Mouse (Mus musculus): ENCODE measurements around the gene Slx1b. TPM values are rescaled to one million over a fixed set of nuclear protein-coding genes. Genes with fewer than 3 reads are reported as not detected.

Gene Slx1b
- polyA plus RNA-seq, 1 experiment from 2014 or later: 4.8 TPM

DNA sequence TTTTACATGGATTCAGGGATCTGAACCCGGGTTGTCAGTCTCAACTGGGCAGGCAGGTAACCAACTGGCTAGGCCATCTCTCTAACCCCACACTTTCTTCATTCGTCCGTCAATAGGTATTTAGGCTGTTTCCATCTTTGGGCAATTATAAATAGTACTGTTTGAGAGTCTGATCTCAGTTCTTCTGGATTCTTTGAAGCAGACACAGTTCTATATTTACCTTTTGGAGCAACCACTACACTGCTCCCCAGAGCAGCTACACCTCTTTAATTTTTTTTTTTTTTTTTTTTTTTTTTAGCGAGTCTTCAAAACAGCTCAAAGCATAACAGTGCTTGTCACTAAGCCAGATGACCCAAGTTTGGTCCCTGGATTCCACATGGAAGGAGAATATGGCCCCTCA, 20.1 kb upstream of the Slx1b start:
- TF ChIP-seq CTCF (IDR thresholded peaks at IDR 0.05; ENCODE audit: low read depth): no peak
- Histone ChIP-seq H3K9ac (ENCODE audit: low read depth, low read length) (no peak overlapping the region), H3K36me3 (ENCODE audit: control insufficient read depth, insufficient read depth) (no peaks in the 10 kb centered on the region), H3K4me3 (ENCODE audit: low read depth, low read length) (no peak overlapping the region), H3K9me3 (ENCODE audit: control insufficient read depth) (no peaks in the 10 kb centered on the region), H3K4me2 (replicated peaks; ENCODE audit: low read depth) (no peak overlapping the region), H3K4me1 (replicated peaks; ENCODE audit: control insufficient read depth, insufficient read depth, low read length) (no peaks in the 10 kb centered on the region), H3K27me3 (replicated peaks; ENCODE audit: control insufficient read depth, insufficient read depth, low read length) (no peaks in the 10 kb centered on the region), H3K27ac (ENCODE audit: low read depth, low read length) (no peak overlapping the region)
- whole genome bisulfite sequencing: 85% methylated on average over 4 of the region's 4 CpGs
- ATAC-seq: no peak

DNA sequence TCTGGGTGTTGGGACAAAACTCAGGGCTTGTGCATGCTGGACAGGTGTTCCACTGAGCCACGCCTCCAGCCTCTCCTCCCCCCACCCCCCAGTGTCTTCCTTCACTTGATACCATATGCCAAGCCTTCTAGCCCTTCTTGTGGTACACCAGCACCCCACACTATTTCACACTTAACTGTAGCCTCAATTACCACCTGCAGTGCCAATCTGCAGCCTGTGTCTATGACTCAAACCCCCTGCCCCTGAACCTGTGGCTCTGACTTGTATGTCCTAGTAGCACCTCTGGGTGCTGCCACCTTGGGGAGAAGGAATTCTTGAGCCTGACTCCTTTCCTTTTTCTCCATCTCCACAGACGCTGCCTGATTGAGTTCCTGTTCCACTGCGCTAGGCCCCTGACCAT, 16.3 kb upstream of the Slx1b start:
- Histone ChIP-seq H3K4me2 (replicated peaks; ENCODE audit: low read depth) (no peak overlapping the region), H3K9ac (ENCODE audit: low read depth, low read length) (no peak overlapping the region), H3K4me1 (replicated peaks; ENCODE audit: control insufficient read depth, insufficient read depth, low read length) (no peaks in the 10 kb centered on the region), H3K9me3 (ENCODE audit: control insufficient read depth) (no peaks in the 10 kb centered on the region), H3K36me3 (ENCODE audit: control insufficient read depth, insufficient read depth) (no peaks in the 10 kb centered on the region), H3K27me3 (replicated peaks; ENCODE audit: control insufficient read depth, insufficient read depth, low read length) (no peaks in the 10 kb centered on the region), H3K4me3 (ENCODE audit: low read depth, low read length) (no peak overlapping the region), H3K27ac (ENCODE audit: low read depth, low read length) (no peak overlapping the region)
- TF ChIP-seq CTCF (IDR thresholded peaks at IDR 0.05; ENCODE audit: low read depth): no peak
- 79% methylated on average over 3 of the region's 3 CpGs for WGBS
- no peak for ATAC-seq

DNA sequence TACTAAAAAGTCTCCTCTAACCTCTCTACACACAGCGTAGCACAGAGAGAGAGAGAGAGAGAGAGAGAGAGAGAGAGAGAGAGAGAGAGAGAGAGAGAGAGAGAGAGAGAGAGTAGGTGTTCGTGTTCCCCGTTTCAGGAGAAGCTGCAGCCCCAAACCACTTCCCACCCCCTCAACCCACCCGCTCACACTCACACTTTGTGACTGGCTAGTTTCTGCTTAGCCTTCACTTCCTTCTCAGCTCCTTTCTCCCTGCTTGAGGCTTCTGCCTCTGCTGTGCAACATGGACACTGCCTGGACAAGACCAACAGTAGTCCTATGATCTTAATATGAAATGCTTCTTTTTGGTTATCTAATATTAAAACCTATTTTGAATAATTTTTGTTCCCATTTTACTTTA, 14.7 kb upstream of the Slx1b start:
- Histone ChIP-seq H3K4me2 (replicated peaks; ENCODE audit: low read depth) (no peak overlapping the region), H3K27ac (ENCODE audit: low read depth, low read length) (no peak overlapping the region), H3K9ac (ENCODE audit: low read depth, low read length) (no peak overlapping the region), H3K36me3 (ENCODE audit: control insufficient read depth, insufficient read depth) (no peaks in the 10 kb centered on the region), H3K4me1 (replicated peaks; ENCODE audit: control insufficient read depth, insufficient read depth, low read length) (no peaks in the 10 kb centered on the region), H3K27me3 (replicated peaks; ENCODE audit: control insufficient read depth, insufficient read depth, low read length) (no peaks in the 10 kb centered on the region), H3K4me3 (ENCODE audit: low read depth, low read length) (no peak overlapping the region), H3K9me3 (ENCODE audit: control insufficient read depth) (no peaks in the 10 kb centered on the region)
- no peak for ATAC-seq
- TF ChIP-seq CTCF (IDR thresholded peaks at IDR 0.05; ENCODE audit: low read depth): no peak
- WGBS: 69% methylated on average over 4 of the region's 4 CpGs

DNA sequence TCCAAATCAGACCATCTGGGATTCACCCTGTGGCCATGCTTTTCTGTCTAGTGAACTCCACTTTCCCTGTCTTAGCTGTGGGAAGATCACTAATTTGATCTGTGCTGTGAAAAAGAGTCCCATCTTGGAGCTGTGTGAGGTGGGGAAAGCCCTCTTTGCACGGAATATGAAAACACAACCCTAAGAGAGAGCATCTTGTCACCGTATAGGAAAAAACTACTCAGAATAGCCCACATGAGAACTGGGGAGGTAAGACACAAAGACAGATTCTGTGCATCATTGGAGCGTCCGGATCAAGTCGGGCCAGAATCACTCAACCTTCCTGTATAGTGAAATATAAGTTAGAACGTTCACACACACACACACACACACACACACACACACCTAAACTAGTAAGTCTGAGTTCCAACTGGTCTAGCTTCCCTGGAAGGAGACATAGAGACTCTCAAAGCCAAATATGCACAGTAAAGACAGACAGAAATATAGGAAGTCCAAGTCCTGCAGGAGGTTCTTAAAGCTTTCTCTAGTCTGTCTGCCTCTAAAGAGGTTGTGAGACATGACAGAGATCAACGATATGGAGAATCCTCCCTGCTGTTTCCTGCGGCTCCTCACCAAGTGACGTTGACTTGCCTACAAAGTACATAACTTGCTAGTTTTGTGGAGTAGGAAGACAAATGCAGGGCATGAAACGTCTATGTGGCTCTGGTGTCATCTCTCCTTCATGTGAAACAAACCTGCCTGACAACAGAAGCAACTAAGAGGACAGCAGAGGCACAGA, 12.8 kb upstream of the Slx1b start:
- Histone ChIP-seq H3K9me3 (ENCODE audit: control insufficient read depth) (no peaks in the 10 kb centered on the region), H3K27ac (ENCODE audit: low read depth, low read length) (no peak overlapping the region), H3K4me3 (ENCODE audit: low read depth, low read length) (no peak overlapping the region), H3K36me3 (ENCODE audit: control insufficient read depth, insufficient read depth) (no peaks in the 10 kb centered on the region), H3K4me1 (replicated peaks; ENCODE audit: control insufficient read depth, insufficient read depth, low read length) (no peaks in the 10 kb centered on the region), H3K9ac (ENCODE audit: low read depth, low read length) (no peak overlapping the region), H3K27me3 (replicated peaks; ENCODE audit: control insufficient read depth, insufficient read depth, low read length) (peaks cover 11% of the 10 kb centered on the region; the same call in 1 of the 2 replicates), H3K4me2 (replicated peaks; ENCODE audit: low read depth) (no peak overlapping the region)
- ATAC-seq: no peak
- TF ChIP-seq CTCF (IDR thresholded peaks at IDR 0.05; ENCODE audit: low read depth): no peak
- WGBS: 84% methylated on average over 10 of the region's 10 CpGs

DNA sequence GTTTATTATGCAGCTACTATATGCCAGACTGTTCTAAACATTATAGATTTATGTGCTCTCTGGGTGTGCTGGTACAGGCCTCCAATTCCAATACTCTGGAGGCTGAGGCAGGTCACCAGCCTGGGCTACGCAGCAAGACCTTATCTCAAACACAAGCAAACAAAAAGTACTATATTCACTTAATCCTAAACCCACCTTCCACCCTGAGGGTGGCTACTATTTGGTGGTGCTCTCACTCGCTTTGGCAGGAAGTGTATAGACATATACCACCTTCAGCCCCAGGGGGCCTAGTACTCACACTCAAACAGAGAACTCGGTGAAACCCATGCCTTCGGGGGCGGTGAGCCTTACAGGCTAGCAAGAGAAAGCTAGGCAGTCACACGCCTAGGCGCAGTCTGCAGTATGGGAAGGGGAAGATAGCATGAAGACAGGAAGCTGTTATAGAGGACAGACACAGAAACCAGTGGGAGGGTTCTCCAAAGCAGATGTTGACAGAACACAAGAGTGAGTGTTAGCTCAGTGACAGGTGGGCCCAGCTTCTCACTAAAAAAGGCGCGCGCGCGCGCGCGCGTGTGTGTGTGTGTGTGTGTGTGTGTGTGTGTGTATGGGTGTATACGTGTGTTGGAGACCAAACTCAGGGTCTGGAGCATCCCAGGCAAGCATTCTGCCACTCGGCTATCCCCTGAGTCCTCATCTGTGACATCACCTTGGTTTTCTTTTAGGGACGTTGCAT, 12.0 kb upstream of the Slx1b start, which contains the start of gene Coro1a:
TSS of gene Coro1a (minus strand) at position 346 of the 733 bp plus-strand sequence.
- no peaks in the 10 kb centered on the region for H3K36me3 ChIP-seq (ENCODE audit: control insufficient read depth, insufficient read depth)
- ATAC-seq: no peak
- WGBS: 82% methylated on average over 19 of the region's 19 CpGs

More for the DNA sequence above, 12.0 kb upstream of the Slx1b start, which contains the start of gene Coro1a:
- no peak within 1 kb of the TSS for H3K27ac ChIP-seq (ENCODE audit: low read depth, low read length)
- H3K27me3 ChIP-seq (replicated peaks; ENCODE audit: control insufficient read depth, insufficient read depth, low read length): peaks cover 13% of the 10 kb centered on the region; the same call in 1 of the 2 replicates
- no peaks in the 10 kb centered on the region for H3K4me1 ChIP-seq (replicated peaks; ENCODE audit: control insufficient read depth, insufficient read depth, low read length)
- H3K4me3 ChIP-seq (ENCODE audit: low read depth, low read length): no peak within 1 kb of the TSS
- H3K9me3 ChIP-seq (ENCODE audit: control insufficient read depth): no peaks in the 10 kb centered on the region
- no peak within 1 kb of the TSS for H3K4me2 ChIP-seq (replicated peaks; ENCODE audit: low read depth)
- TF ChIP-seq CTCF (IDR thresholded peaks at IDR 0.05; ENCODE audit: low read depth): no peak
- no peak within 1 kb of the TSS for H3K9ac ChIP-seq (ENCODE audit: low read depth, low read length)
